Mouse (Mus musculus) bone marrow macrophage, adult 2 months (primary cell): ENCODE results near the gene Apol8. TPM values are rescaled to one million over a fixed set of nuclear protein-coding genes. Genes with fewer than 3 reads are reported as not detected.
A peak's percentile ranks its signal among the peaks of the same experiment; 100 is the strongest.

Experiments used
- H3K27ac ChIP-seq: 2 replicates; pipeline ENCODE4 v1.5.1; 2012; ENCODE audit warnings: low read depth, low read length; ENCODE audit not compliant: insufficient read depth
- H3K4me1 ChIP-seq: 2 replicates; pipeline ENCODE4 v1.6.1; 2012; ENCODE audit warnings: low read length; ENCODE audit not compliant: control insufficient read depth, insufficient read depth
- H3K4me3 ChIP-seq: 2 replicates; pipeline ENCODE4 v1.5.1; 2012; ENCODE audit warnings: mild to moderate bottlenecking, low read length, moderate library complexity; ENCODE audit not compliant: insufficient read depth
- CTCF ChIP-seq: IDR thresholded peaks from 2 replicates; pipeline ENCODE4 v1.5.1; 2012; ENCODE audit warnings: low read depth, mild to moderate bottlenecking, low read length, moderate library complexity
- POLR2A ChIP-seq: IDR thresholded peaks from 2 replicates; pipeline ENCODE4 v1.6.1; 2012; ENCODE audit warnings: mild to moderate bottlenecking, low read depth, low read length, borderline replicate concordance
- polyA plus RNA-seq: library from polyadenylated mRNA; stranded (reverse); fragments of >200 nt; gene quantifications from 2 replicates; pipeline ENCODE4 v1.2.4, GENCODE M21; 2012; ENCODE audit not compliant: missing spikeins, insufficient read depth, insufficient read length

Gene Apol8
- polyA plus RNA-seq, 1 experiment: not detected

- peaks cover 63% of the 10 kb centered on the region for H3K4me1 ChIP-seq
- TF ChIP-seq POLR2A: no peak
- no peak for TF ChIP-seq CTCF
- H3K4me3 ChIP-seq: no peak overlapping the region
- H3K27ac ChIP-seq: peak overlapping the region; percentile 45
Measured at GRCm38 (mm10) chr15:77798664-77799490, 42.1 kb upstream of the Apol8 start.

DNA sequence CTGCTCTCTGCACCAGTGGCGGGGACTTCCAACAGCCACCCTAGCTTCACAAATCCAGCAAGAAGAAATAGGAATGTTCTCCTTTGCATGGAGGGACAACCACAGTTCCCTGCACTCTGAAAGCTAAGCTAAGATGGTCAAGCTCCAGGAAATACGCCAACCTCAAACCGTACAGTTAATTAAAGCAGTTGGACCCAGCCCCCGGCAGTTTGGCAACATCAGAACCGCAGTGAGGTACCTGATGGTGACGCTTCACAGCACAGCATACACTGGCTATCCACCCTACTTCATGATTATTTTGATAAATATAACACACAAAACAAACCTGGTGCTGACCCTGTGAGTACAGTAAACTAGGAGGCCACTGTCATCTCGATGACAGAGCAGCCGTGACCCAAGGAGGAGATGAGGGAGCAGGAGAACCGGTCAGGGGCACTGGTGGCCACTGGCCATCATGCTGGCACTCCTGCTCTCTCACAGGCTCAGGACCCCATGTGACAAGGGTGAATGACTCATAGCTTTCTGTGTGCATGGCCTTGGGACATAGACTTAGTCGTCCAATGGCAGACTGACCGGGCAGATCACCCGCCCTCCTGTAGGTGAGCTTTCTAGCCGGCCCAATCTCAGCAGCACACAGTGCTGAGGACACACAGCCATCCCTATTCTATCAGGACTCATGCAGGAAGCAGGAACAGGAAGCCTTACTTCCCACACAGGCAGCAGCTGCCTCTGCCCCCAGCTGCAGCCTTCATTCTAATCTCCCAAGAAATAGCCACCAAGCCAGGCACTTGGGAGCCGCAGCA, 41.0 kb upstream of the Apol8 start:
- H3K4me3 ChIP-seq: no peak overlapping the region
- peak overlapping the region; percentile 45 for H3K27ac ChIP-seq
- TF ChIP-seq POLR2A (no peak), CTCF (no peak)
- H3K4me1 ChIP-seq: peaks cover 52% of the 10 kb centered on the region

GRCm38 (mm10) chr15:77796409-77797035, 39.7 kb upstream of the Apol8 start:
- TF ChIP-seq POLR2A (no peak), CTCF (no peak)
- Histone ChIP-seq H3K4me1 (peaks cover 40% of the 10 kb centered on the region), H3K27ac (no peak overlapping the region), H3K4me3 (no peak overlapping the region)

- TF ChIP-seq POLR2A: no peak
- TF ChIP-seq CTCF: no peak
- no peak overlapping the region for H3K27ac ChIP-seq
- no peak overlapping the region for H3K4me3 ChIP-seq
- H3K4me1 ChIP-seq: peaks cover 26% of the 10 kb centered on the region
Measured at GRCm38 (mm10) chr15:77794908-77795356, 38.1 kb upstream of the Apol8 start.

- H3K4me1 ChIP-seq: peaks cover 20% of the 10 kb centered on the region
- H3K27ac ChIP-seq: no peak overlapping the region
- H3K4me3 ChIP-seq: no peak overlapping the region
- no peak for TF ChIP-seq CTCF
- TF ChIP-seq POLR2A: no peak
Measured at GRCm38 (mm10) chr15:77794138-77794907, 37.5 kb upstream of the Apol8 start.

DNA sequence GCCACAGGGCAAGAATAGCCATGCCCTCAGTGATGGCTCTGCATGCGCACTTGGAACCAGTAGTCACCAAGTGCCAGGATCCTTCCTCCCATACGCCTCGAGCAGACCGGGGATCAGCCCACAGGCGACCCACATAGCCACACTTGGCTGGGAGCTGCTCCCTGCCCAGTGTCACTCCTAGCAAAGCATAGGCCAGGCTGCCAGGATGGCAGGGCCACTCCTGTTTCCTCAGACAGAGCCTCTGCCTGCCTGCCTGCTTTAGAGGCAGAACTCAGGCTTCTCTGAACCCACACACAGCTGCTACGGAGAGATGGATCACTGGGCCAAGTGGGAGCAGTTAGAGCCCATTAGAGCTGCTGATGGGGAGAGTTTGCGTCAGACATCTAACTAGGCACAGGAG, 36.8 kb upstream of the Apol8 start:
- H3K4me3 ChIP-seq: no peak overlapping the region
- no peak overlapping the region for H3K27ac ChIP-seq
- H3K4me1 ChIP-seq: peaks cover 12% of the 10 kb centered on the region
- TF ChIP-seq CTCF: no peak
- no peak for TF ChIP-seq POLR2A

DNA sequence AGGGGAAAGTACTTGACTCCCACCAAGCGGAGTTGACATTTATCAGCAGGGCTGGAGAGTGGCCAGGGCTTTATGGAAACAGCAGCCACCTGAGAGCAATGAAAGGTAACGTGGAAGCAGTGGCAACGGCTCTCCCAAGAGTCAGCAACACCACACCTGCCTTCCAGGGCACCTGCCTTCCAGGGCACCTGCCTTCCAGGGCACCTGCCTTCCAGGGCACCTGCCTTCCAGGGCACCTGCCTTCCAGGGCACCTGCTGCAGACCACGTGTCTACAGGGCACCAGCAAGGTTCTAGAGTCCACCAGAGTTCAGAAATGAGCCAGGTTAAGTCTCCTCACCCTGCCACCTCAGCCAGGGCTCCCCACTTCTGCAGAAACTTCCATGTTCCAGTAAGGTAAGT, 36.3 kb upstream of the Apol8 start:
- no peak overlapping the region for H3K4me3 ChIP-seq
- H3K27ac ChIP-seq: no peak overlapping the region
- no peak for TF ChIP-seq POLR2A
- TF ChIP-seq CTCF: no peak
- H3K4me1 ChIP-seq: peaks cover 8% of the 10 kb centered on the region

GRCm38 (mm10) chr15:77792056-77792455, 35.3 kb upstream of the Apol8 start:
- Histone ChIP-seq H3K4me1 (no peaks in the 10 kb centered on the region), H3K27ac (no peak overlapping the region), H3K4me3 (no peak overlapping the region)
- TF ChIP-seq CTCF (no peak), POLR2A (no peak)
